15 mouse cellular contexts compared by ENCODE assay signal in the genomic region with DNA sequence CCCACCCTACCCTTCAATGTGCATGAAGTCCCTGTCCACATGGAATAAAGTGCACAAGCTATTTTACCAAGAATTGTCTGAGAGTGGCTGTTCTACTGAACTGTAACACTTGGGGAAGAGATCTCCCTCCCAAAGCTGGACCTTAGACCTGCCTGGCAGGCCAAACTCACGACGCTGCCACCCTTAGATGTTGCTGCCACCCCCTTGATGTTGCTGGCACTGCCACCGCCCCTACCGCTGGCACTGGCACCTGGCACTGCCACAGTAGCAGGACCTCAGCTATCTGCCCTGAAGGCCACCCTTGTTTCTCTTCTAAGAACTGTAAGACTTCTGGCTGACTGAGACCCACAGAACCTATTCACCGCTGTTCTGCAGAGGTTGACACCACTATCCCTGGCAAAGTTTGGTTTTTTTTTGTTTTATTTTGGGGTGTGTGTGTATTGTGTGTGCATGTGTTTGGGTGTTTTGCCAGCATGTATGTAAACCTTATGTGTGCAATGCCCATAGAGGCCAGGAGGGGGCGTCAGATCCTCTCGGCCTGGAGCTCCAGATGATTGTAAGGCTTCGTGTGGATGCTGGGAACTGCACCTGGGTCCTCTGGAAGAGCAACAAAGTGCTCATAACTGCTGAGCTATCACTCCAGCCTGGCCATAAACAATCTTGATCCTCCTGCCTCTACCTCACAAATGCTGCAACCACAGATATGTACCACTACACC. TPM values are rescaled to one million over a fixed set of nuclear protein-coding genes. Genes with fewer than 3 reads are reported as not detected.
DNase-seq lines count a peak whose midpoint lies in the region; ATAC-seq and TF ChIP-seq lines count a peak whose summit lies in the region.
"Had no signal": no experiment of that assay in that cellular context is flagged by ENCODE, and none has a peak within 500 bp of the region (broad histone marks: within the 10 kb centered on the region; RNA-seq: fewer than 3 reads in every experiment).

No protein-coding gene starts in this region.

- dilution Hi-C loops in CH12.LX (cut with MboI; ENCODE audit: extremely low pct_ligation_motif_present, extremely low pct_unique_long_range_greater_than_20kb, low sequenced_read_pairs) = loop anchor here (25.0 kb wide), 1 partner anchor 93 kb away; no protein-coding TSS in a partner anchor

- in situ Hi-C loops in CH12.LX (cut with MboI; ENCODE audit: low pct_ligation_motif_present, low pct_unique_long_range_greater_than_20kb, low sequenced_read_pairs) = no loop called here

- peak; percentile 14 for DNase-seq in liver, adult 2 months (ENCODE audit: extremely low read depth, low read depth, low spot score)
- no peak for DNase-seq in liver, embryonic 11.5 days (ENCODE audit: low spot score)
- DNase-seq in CH12.LX (ENCODE audit: extremely low read depth) (no peak), ZHBTc4 (ENCODE audit: low read depth, low spot score) (peak; percentile 66)
- DNase-seq in spleen, adult 12 weeks (ENCODE audit: low spot score) = no peak
- DNase-seq in gastrocnemius, adult 8-10 months (ENCODE audit: low spot score in 2 of 2) = no peak
- DNase-seq: cerebellum, postnatal 36 days; lung, postnatal 36 days; right cerebral cortex, postnatal 4 days; thymus, adult 18-20 months had no signal

- H3K79me2 ChIP-seq in liver, adult 2 months (ENCODE audit: control insufficient read depth, insufficient read depth, low read length) = no peaks in the 10 kb centered on the region
- no peaks in the 10 kb centered on the region for H3K79me2 ChIP-seq in CH12.LX (replicated peaks; ENCODE audit: control insufficient read depth, extremely low read depth, insufficient read depth, poor library complexity, severe bottlenecking)

- peak overlapping the region; percentile 47; the same call in 1 of the 2 replicates for H3K27ac ChIP-seq in forebrain, embryonic 15.5 days (replicated peaks)
- H3K27ac ChIP-seq in forebrain, embryonic 12.5 days = no peak overlapping the region
- no peak overlapping the region for H3K27ac ChIP-seq in liver, adult 2 months (replicated peaks; ENCODE audit: insufficient read depth, low read depth, low read length)
- H3K27ac ChIP-seq in liver, embryonic 11.5 days (ENCODE audit: low read depth, low read length) = no peak overlapping the region
- no peak overlapping the region for H3K27ac ChIP-seq in CH12.LX (ENCODE audit: insufficient read depth, low read depth)
- H3K27ac ChIP-seq: hindbrain, embryonic 12.5 days had no signal

- no peak for TF ChIP-seq EP300 in CH12.LX (IDR thresholded peaks at IDR 0.05; ENCODE audit: low read length)

- 87% methylated on average over 8 of the region's 8 CpGs for WGBS in forebrain, embryonic 15.5 days
- 91% methylated on average over 8 of the region's 8 CpGs for WGBS in forebrain, embryonic 12.5 days
- WGBS in liver, adult 2 months = 74% methylated on average over 8 of the region's 8 CpGs
- WGBS in liver, embryonic 11.5 days = 86% methylated on average over 8 of the region's 8 CpGs

- no peak for ATAC-seq in forebrain, embryonic 15.5 days (replicated peaks)
- ATAC-seq in forebrain, embryonic 12.5 days (ENCODE audit: low FRiP score) = no peak
- no peak for ATAC-seq in liver, embryonic 11.5 days (replicated peaks; ENCODE audit: low FRiP score)
- ATAC-seq: midbrain, embryonic 16.5 days had no signal

- no peaks in the 10 kb centered on the region for H3K36me3 ChIP-seq in forebrain, embryonic 15.5 days
- H3K36me3 ChIP-seq in forebrain, embryonic 12.5 days (replicated peaks) = no peaks in the 10 kb centered on the region
- H3K36me3 ChIP-seq in liver, adult 2 months (ENCODE audit: control insufficient read depth, insufficient read depth, low read length) = no peaks in the 10 kb centered on the region
- no peaks in the 10 kb centered on the region for H3K36me3 ChIP-seq in liver, embryonic 11.5 days (ENCODE audit: control insufficient read depth, insufficient read depth, low read length)
- no peaks in the 10 kb centered on the region for H3K36me3 ChIP-seq in CH12.LX (replicated peaks in 1 of 2; ENCODE audit: control insufficient read depth in 1 of 2, insufficient read depth in 1 of 2, low read length in 1 of 2)
- H3K36me3 ChIP-seq: hindbrain, embryonic 12.5 days had no signal

- H3K4me2 ChIP-seq in forebrain, embryonic 15.5 days (replicated peaks) = no peak overlapping the region
- H3K4me2 ChIP-seq in forebrain, embryonic 12.5 days = no peak overlapping the region
- no peak overlapping the region for H3K4me2 ChIP-seq in liver, embryonic 11.5 days
- no peak overlapping the region for H3K4me2 ChIP-seq in CH12.LX (ENCODE audit: insufficient read depth, low read depth, poor library complexity, severe bottlenecking)
- H3K4me2 ChIP-seq: heart, embryonic 11.5 days; hindbrain, embryonic 12.5 days had no signal

- no peaks in the 10 kb centered on the region for H3K4me1 ChIP-seq in forebrain, embryonic 15.5 days
- no peaks in the 10 kb centered on the region for H3K4me1 ChIP-seq in forebrain, embryonic 12.5 days
- no peaks in the 10 kb centered on the region for H3K4me1 ChIP-seq in liver, adult 2 months (ENCODE audit: control insufficient read depth, insufficient read depth, low read length)
- H3K4me1 ChIP-seq in liver, embryonic 11.5 days (replicated peaks; ENCODE audit: control insufficient read depth, insufficient read depth, low read length) = no peaks in the 10 kb centered on the region
- peaks cover 11 to 45% of the 10 kb centered on the region in 2 experiments; a peak in 3 of 4 replicates for H3K4me1 ChIP-seq in CH12.LX (ENCODE audit: control insufficient read depth in 1 of 2, insufficient read depth in 2 of 2)
- H3K4me1 ChIP-seq: hindbrain, embryonic 12.5 days had no signal

- no peak overlapping the region for H3K9ac ChIP-seq in forebrain, embryonic 15.5 days (replicated peaks)
- H3K9ac ChIP-seq in forebrain, embryonic 12.5 days = no peak overlapping the region
- H3K9ac ChIP-seq in liver, adult 2 months (ENCODE audit: low read depth, low read length) = no peak overlapping the region
- H3K9ac ChIP-seq in liver, embryonic 11.5 days (ENCODE audit: low read depth, low read length) = no peak overlapping the region
- no peak overlapping the region for H3K9ac ChIP-seq in CH12.LX (ENCODE audit: insufficient read depth, low read depth)
- H3K9ac ChIP-seq: hindbrain, embryonic 12.5 days had no signal

- H3K27me3 ChIP-seq in forebrain, embryonic 15.5 days = no peaks in the 10 kb centered on the region
- H3K27me3 ChIP-seq in forebrain, embryonic 12.5 days = no peaks in the 10 kb centered on the region
- no peaks in the 10 kb centered on the region for H3K27me3 ChIP-seq in liver, adult 2 months (ENCODE audit: control insufficient read depth, insufficient read depth, low read length)
- no peaks in the 10 kb centered on the region for H3K27me3 ChIP-seq in liver, embryonic 11.5 days (replicated peaks; ENCODE audit: control insufficient read depth, insufficient read depth, low read length)
- no peaks in the 10 kb centered on the region for H3K27me3 ChIP-seq in CH12.LX (replicated peaks)
- H3K27me3 ChIP-seq: hindbrain, embryonic 12.5 days had no signal

- H3K4me3 ChIP-seq in forebrain, embryonic 15.5 days = no peak overlapping the region
- H3K4me3 ChIP-seq in forebrain, embryonic 12.5 days (replicated peaks) = no peak overlapping the region
- no peak overlapping the region for H3K4me3 ChIP-seq in liver, adult 2 months (ENCODE audit: insufficient read depth, low read depth, low read length)
- no peak overlapping the region for H3K4me3 ChIP-seq in liver, embryonic 11.5 days (ENCODE audit: low read depth, low read length)
- no peak overlapping the region for H3K4me3 ChIP-seq in CH12.LX (replicated peaks in 1 of 3; ENCODE audit: low read depth in 2 of 3, low read length in 2 of 3, poor library complexity in 1 of 3)
- H3K4me3 ChIP-seq: hindbrain, embryonic 12.5 days had no signal

- H3K9me3 ChIP-seq in forebrain, embryonic 15.5 days = no peaks in the 10 kb centered on the region
- no peaks in the 10 kb centered on the region for H3K9me3 ChIP-seq in forebrain, embryonic 12.5 days
- no peaks in the 10 kb centered on the region for H3K9me3 ChIP-seq in liver, embryonic 11.5 days (ENCODE audit: control insufficient read depth, low read length)
- peaks cover 9% of the 10 kb centered on the region for H3K9me3 ChIP-seq in CH12.LX (replicated peaks; ENCODE audit: low read length)
- H3K9me3 ChIP-seq: hindbrain, embryonic 12.5 days had no signal

- TF ChIP-seq POLR2A in liver, adult 2 months (IDR thresholded peaks at IDR 0.05; ENCODE audit: extremely low read depth, insufficient read depth, low read length) = no peak
- no peak for TF ChIP-seq POLR2A in CH12.LX (IDR thresholded peaks at IDR 0.05; ENCODE audit: low read depth, low read length)

- peak; percentile 50 for TF ChIP-seq CTCF in liver, adult 2 months (IDR thresholded peaks at IDR 0.05; ENCODE audit: low read depth, low read length)
- TF ChIP-seq CTCF in CH12.LX (conservative IDR thresholded peaks at IDR 0.05 in 1 of 2, IDR thresholded peaks at IDR 0.05 in 1 of 2; ENCODE audit: low read depth in 2 of 2, low read length in 2 of 2) = peak; percentile 26 to 33; a peak in 3 of 4 replicates

- no peak for TF ChIP-seq RAD21 in CH12.LX (IDR thresholded peaks at IDR 0.05; ENCODE audit: low read depth, low read length)

RNA-seq across cellular contexts. Expression of a gene that starts 19.1 kb away (rescaled TPM):
- polyA plus RNA-seq in forebrain, embryonic 15.5 days (2015; fragmentation: Nextera tagmentation; extraction: Ambion mirVana) = 111 and 115 TPM in 2 replicates
- polyA plus RNA-seq in forebrain, embryonic 12.5 days (2016; fragmentation: Nextera tagmentation; extraction: Ambion mirVana) = 37.7 and 39.1 TPM in 2 replicates
- total RNA-seq in liver, adult 2 months (2014; rRNA removed) = 37.1 and 37.7 TPM in 2 replicates
- polyA plus RNA-seq in liver, adult 2 months (2012; rRNA removed) = 22.6 and 26.1 TPM in 2 replicates
- 15.0 and 17.3 TPM in 2 replicates for polyA plus RNA-seq in liver, embryonic 11.5 days (2014; fragmentation: Nextera tagmentation; extraction: Ambion mirVana)
- total RNA-seq in CH12.LX (2012; rRNA removed) = 50.2 and 64.6 TPM in 2 replicates
- 53.0 and 57.4 TPM in 2 replicates for total RNA-seq in CH12.LX (2014; rRNA removed)
- polyA plus RNA-seq in CH12.LX (2012; ENCODE audit: insufficient read length, low read depth) = 158 and 164 TPM in 2 replicates
- 10 to 100 TPM; 38.1 to 56.9 (median 50.0) TPM for total RNA-seq in gastrocnemius, adult 8-10 months (2022)

RNA-seq across cellular contexts. Expression of a gene that starts 39.2 kb away (rescaled TPM):
- 11.0 and 11.2 TPM in 2 replicates for polyA plus RNA-seq in forebrain, embryonic 15.5 days (2015; fragmentation: Nextera tagmentation; extraction: Ambion mirVana)
- 21.6 and 22.8 TPM in 2 replicates for polyA plus RNA-seq in forebrain, embryonic 12.5 days (2016; fragmentation: Nextera tagmentation; extraction: Ambion mirVana)
- 10.8 and 14.6 TPM in 2 replicates for total RNA-seq in liver, adult 2 months (2014; rRNA removed)
- 24.1 and 24.4 TPM in 2 replicates for polyA plus RNA-seq in liver, adult 2 months (2012; rRNA removed)
- 39.1 and 44.5 TPM in 2 replicates for polyA plus RNA-seq in liver, embryonic 11.5 days (2014; fragmentation: Nextera tagmentation; extraction: Ambion mirVana)
- 25.2 and 29.1 TPM in 2 replicates for total RNA-seq in CH12.LX (2012; rRNA removed)
- 27.5 and 29.4 TPM in 2 replicates for total RNA-seq in CH12.LX (2014; rRNA removed)
- 38.7 and 39.9 TPM in 2 replicates for polyA plus RNA-seq in CH12.LX (2012; ENCODE audit: insufficient read length, low read depth)
- 10 to 100 TPM in 2 of 4 experiments, 1 to 10 TPM in 2; 8.5 to 13.8 (median 9.7) TPM for total RNA-seq in gastrocnemius, adult 8-10 months (2022)

RNA-seq across cellular contexts. Expression of a gene that starts 39.8 kb away (rescaled TPM):
- polyA plus RNA-seq in forebrain, embryonic 15.5 days (2015; fragmentation: Nextera tagmentation; extraction: Ambion mirVana) = 55.4 and 62.4 TPM in 2 replicates
- 73.5 and 78.9 TPM in 2 replicates for polyA plus RNA-seq in forebrain, embryonic 12.5 days (2016; fragmentation: Nextera tagmentation; extraction: Ambion mirVana)
- 11.2 and 11.9 TPM in 2 replicates for total RNA-seq in liver, adult 2 months (2014; rRNA removed)
- polyA plus RNA-seq in liver, adult 2 months (2012; rRNA removed) = 2.6 and 5.4 TPM in 2 replicates
- polyA plus RNA-seq in liver, embryonic 11.5 days (2014; fragmentation: Nextera tagmentation; extraction: Ambion mirVana) = 60.9 and 68.9 TPM in 2 replicates
- total RNA-seq in CH12.LX (2012; rRNA removed) (36.2 and 38.2 TPM in 2 replicates), CH12.LX (2014; rRNA removed) (122 and 142 TPM in 2 replicates)
- 63.2 and 69.8 TPM in 2 replicates for polyA plus RNA-seq in CH12.LX (2012; ENCODE audit: insufficient read length, low read depth)
- total RNA-seq in gastrocnemius, adult 8-10 months (2022) = 10 to 100 TPM in 1 of 4 experiments, 1 to 10 TPM in 3; 5.6 to 10.3 (median 7.0) TPM

Comparison
In these comparisons a context has a peak if more than half of its experiments do, and no peak if none do; other contexts are left out.
1. DNase-seq: peak in liver, adult 2 months (single experiment) and ZHBTc4 (single experiment); none in liver, embryonic 11.5 days (single experiment), CH12.LX (single experiment), spleen, adult 12 weeks (single experiment) and gastrocnemius, adult 8-10 months (0 of 2).